Mouse (Mus musculus) left cerebral cortex, adult 18-20 months (tissue): ENCODE measurements around the gene Oxsm. TPM values are rescaled to one million over a fixed set of nuclear protein-coding genes. Genes with fewer than 3 reads are reported as not detected.
A peak's percentile ranks its signal among the peaks of the same experiment; 100 is the strongest.

Source experiments
- DNase-seq, 2 experiments: peaks; one replicate each; pipeline ENCODE4 v3.0.0; 2021 to 2022; ENCODE audit warnings: low spot score in 2 of 2, mixed read lengths in 1 of 2
- long read RNA-seq, 2 experiments: library from polyadenylated mRNA; stranded (forward); transcript quantifications; one replicate each; pipeline ENCODE4 v2.0.0; 2021
- total RNA-seq, 2 experiments: library from RNA; stranded (reverse); gene quantifications; 2 replicates each; pipeline ENCODE4 v1.2.3; 2021

Gene Oxsm
- total RNA-seq, result 10 to 100 TPM in 1 of 2 experiments, 1 to 10 TPM in 1; 9.4 to 12.8 TPM
- long read RNA-seq, experiment 1, partial matches to known transcripts, result 0 of 4 reads
- long read RNA-seq, experiment 1, other reads (novel, unspliced or antisense), result 1 of 4 reads
- long read RNA-seq, experiment 2, partial matches to known transcripts, result 2 of 6 reads
- long read RNA-seq, experiment 2, other reads (novel, unspliced or antisense), result 2 of 6 reads

DNA sequence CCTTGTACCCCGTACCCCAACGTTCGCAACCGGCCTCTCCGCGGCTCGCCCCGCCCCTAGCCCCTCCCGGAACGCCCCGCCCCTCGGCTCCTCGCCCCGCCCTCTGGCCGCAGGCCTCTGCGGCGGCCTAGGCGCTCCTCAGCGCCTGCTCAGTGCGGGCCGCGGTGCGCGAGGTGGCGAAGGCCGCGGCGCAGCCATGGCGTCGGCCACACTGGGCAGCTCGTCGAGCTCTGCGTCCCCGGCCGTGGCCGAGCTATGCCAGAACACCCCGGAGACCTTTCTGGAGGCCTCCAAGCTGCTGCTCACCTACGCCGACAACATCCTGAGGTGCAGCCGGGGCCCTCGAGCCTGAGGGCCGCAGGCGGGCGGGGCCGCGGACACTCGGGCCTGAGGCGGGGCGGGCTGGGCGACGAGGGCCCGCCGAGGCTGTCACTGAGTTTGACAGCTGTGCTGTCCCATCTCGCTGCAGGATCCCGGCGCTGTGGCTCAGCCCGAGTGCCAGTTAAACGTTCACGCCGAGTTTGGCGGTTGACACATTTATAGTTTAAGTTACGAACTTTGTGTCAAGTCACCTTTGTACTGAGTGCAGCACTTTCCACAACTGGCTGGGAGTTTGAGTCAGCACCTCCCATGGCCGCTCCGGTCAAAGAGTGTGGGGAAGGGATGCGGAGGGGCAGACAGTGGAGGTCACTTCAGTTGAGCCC lies at the start of gene Oxsm, which contains the start of gene Ngly1:
Oxsm (minus strand) TSS at position 638 of the 704 bp plus-strand sequence.
Ngly1 (plus strand) TSS at position 110 of the 704 bp plus-strand sequence.
- DNase-seq, result peak; percentile 81 to 88

DNA sequence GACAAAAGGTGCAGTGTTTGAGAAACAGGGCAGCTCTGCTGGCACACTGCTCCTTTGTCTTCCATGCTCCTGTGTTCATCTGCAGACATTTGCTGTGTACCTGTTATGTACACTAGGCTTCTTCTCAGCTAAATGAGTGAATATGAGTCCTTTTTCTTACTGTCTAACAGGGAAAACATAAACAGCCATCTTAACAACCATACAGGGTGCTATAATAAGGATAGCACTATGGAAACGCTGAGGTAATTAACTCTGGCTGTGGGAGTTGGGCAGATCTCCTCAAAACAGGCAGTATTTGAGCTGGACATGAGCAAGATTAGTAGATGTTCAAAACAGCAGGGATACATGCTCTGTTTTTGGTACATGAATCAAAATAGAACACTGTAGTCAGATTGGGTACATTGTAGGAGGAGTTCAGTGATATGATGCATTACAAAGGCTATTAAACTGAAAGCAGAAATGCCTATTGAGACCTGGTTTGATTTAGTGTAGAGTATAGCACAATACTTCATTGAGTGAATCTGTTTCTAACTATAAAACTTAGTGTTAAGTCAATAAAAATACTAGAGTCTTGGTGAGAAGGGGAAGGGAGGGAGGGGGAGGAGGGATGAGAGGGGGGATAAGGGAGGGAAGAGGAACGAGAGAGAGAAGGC lies 47.3 kb upstream of the Oxsm start:
- no peak for DNase-seq

- DNase-seq, result no peak
Observed at GRCm38 (mm10) chr14:16293921-16294320, 44.3 kb upstream of the Oxsm start.

DNA sequence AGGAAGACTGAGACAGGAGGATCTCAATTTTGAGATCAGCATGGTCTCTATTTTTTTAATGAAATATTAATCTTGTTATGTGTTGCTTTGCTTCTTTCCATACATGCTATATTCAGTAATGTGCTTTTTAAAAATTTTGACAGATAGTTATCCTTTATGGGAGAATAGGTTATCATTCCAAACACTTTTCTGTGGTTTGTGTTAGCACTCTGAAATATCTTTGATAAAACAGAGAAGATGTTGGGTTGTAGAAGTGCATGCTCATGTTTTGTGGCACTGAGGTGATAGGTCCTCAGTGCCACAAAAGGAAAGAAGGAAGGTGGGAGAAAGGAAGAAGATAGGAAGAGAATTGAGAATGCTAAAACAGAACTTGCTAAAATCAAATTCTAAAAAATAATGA lies 43.4 kb upstream of the Oxsm start:
- DNase-seq, result no peak

GRCm38 (mm10) chr14:16292371-16292770 lies 42.8 kb upstream of the Oxsm start:
- DNase-seq, result no peak

DNA sequence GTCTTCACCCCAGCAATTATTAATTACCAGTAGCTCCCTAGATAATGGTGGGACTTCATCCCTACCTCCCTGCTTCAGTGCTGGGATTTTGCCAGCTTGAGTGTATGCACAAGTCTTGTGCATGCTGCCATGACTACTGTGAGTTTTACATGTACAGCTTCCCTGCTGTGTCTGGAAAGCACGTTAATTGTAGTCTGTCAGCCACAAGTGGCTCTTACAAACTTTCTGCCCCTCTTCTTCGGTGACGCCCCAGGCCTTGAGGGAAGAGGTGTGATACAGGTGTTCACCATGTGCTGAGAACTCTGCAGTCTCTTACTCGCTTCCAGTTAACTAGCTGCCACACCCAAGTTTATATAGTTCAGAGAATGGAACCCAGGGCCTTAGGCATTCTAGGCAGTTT lies 34.4 kb upstream of the Oxsm start:
- no peak for DNase-seq

GRCm38 (mm10) chr14:16279196-16279595 lies 29.6 kb upstream of the Oxsm start:
- no peak for DNase-seq

DNA sequence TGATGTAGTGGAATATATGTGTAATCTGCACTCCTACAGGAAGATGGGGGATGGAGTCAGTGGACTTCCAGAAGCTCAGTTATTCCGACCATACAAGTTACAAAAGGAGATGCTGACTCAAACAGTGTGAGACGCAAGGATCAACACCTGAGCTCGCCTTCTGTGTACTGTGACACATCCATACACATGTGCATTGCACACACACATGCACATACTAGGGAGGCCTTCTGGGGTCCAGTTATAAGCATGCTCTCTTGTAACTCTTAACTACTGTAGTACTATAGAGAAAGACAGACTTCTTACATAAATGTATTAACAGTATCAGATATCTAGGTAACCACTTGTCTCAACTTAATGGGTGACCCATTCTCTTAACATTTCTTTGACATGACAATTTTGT lies 24.1 kb upstream of the Oxsm start:
- no peak for DNase-seq

- no peak for DNase-seq
Observed at GRCm38 (mm10) chr14:16269776-16270175, 20.2 kb upstream of the Oxsm start.

DNA sequence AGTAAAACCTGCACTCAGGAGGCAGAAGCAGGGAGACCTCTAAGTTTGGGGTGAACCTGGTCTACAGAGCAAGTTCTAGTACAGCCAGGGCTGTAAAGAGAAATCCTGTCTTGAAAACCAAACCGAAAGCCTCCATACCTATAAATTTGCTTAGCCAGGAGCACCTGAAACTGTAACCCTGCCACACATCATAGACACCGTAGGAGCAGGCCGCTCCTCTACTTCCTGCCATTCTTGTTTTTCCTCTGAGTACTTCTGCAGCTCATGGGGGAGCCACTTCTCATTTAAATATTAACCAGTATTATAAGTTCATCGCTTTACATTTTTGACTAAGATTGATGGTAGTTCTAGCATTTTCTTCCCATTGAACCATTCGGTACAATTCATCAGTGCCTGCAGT lies 17.4 kb upstream of the Oxsm start:
- no peak for DNase-seq

DNA sequence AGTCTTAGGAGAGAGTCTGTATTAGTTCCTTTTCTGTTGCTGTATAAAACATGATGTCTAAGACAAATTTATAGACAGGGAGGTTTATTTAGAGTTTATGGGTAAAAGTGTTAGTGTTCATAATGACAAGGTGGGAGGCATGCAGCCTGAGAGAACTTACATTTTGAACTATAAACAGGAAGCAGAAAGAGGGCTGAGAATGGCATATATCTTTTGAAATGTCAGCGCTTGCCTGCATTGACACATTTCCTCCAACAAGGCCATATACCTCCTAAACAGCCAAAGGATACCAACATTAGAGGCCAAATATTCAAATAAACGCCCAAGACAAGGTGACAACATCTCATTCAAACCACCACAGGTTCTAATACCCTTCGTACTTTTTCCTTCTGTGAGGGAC lies 12.3 kb upstream of the Oxsm start:
- DNase-seq, result no peak

- DNase-seq, result peak; percentile 9 to 20
Observed at GRCm38 (mm10) chr14:16260541-16260940, 10.9 kb upstream of the Oxsm start.

GRCm38 (mm10) chr14:16256209-16256608 lies 6.6 kb upstream of the Oxsm start:
- no peak for DNase-seq

DNA sequence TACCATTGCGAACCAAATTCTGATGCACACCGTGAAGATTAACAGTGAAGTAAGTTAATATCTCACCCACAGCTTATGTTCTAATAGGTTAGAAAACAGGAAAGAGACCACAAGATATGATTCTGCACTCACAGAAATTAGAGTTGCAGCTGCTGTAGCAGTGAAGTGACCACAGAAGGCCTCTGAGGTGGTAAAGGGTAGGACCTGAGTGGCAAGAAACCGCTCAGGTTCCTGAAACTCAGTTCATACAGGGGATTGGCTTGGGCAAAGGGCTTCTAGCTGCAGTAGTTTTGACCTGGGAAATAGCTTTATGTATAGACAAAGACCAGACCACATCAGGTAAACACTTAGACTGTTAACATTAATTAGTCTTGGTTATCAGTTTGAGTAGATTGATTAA lies 6.1 kb upstream of the Oxsm start:
- DNase-seq, result no peak

DNA sequence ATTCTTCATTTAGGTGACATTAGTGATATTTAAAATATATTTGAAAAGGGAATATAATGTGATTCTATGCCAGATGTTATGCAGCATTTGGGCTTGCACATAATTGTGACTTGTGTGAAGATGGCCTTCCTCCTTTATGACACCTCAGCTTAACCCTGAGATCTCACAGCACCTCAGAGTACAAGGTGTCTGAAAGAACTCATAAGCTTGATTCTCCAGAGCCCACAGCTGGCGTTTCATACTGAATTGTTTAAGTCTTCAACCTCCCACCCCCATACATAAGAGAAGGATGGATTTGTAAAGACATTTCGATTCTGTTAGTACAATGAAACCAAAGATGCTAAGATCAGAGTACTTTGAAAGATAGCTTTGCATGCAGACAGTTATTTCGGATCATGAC lies 491 bp upstream of the Oxsm start:
- no peak for DNase-seq

DNA sequence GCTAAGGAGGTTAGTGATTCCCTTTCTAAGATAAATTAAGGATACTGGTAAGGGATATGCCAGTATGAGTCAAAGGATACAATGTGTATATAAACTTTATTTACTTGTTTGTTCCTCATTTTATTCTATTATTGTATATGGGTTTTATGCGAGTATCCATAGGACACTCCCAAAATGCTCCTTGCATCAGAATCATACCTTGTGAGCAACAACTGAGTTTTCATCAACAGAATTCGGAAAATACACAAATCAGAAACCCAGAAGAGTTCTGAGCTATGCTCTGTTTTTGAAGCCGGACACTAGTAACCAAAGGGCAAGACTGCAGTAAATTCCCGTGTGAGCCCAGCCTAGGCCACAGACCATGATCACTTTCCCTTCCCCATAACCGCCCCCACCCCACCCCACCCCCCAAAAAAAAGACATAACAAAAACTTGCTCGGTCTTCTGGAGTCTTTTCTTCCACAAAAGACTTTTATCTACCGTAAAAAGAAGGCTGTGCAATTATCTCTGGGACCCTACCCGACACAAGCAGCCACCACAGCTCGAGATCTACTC lies 928 bp downstream of the Oxsm start:
- DNase-seq, result no peak

DNA sequence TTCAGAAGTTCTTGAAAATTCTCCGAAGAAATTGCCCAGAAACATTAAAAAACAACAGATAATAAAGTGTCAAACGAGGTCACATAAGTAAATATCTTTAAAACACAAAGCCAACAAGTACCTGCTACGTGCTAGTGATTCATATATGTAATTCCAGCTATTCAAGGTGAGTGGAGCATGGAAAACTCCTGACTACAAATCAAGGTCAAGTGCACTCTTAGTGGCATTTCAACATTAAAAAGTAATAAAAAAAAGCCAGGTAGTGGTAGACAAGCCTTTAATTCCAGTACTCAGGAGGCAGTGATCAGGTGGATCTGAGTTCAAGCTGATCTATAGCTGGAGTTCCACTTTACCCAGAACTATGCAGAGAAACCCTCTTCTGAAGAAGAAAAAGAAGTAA lies 1.5 kb downstream of the Oxsm start:
- DNase-seq, result no peak

- DNase-seq, result no peak
Observed at GRCm38 (mm10) chr14:16246340-16246912, 3.2 kb downstream of the Oxsm start.

- DNase-seq, result no peak
Observed at GRCm38 (mm10) chr14:16245127-16245526, 4.5 kb downstream of the Oxsm start.

DNA sequence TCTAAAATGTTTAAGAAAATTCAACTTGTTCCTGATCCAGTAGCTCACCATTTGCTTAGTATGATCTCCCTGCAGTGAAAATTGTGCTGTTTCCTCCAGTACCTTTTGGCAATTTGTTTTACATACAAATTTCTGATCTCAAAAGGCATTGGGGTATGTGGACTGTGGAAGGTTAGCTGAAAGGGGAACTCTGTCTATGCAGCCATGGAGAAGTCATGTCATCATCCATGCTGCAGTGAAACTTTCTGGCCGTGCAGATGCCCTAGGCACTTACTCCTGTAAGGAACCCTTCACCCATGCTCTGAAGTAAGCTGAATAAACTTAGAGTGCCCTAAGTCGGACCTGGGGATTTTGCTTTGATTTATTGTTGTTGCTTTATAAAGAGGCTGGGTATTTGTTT lies 5.2 kb downstream of the Oxsm start:
- DNase-seq, result no peak

GRCm38 (mm10) chr14:16243603-16244209 lies 5.9 kb downstream of the Oxsm start:
- no peak for DNase-seq
